ENCODE assay signal across 8 mouse cellular contexts in the genomic region with DNA sequence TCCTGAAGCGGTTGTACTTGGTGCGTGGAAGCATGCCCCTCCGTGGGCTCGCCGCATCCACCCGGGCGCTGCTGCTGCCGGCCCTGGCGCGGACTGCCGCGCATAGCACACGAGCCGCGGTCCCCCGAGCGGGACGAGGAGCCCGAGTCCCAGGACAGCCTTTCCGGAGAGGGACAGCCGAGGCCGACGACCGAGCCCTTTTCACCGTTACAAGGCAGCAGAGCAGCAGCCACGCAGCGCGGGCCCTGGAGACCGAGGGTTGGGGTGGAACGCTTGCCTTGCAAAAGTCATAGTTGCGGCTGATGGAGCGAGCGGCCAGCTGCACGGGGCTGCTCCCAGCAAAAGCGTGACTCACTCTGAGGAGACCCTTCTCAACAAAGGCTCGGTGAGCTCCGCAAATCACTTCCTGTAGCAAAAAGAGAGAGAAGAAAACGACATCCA. TPM values are rescaled to one million over a fixed set of nuclear protein-coding genes. Genes with fewer than 3 reads are reported as not detected.
DNase-seq lines count a peak whose midpoint lies in the region; ATAC-seq lines count a peak whose summit lies in the region.

No protein-coding gene starts in this region.

- H3K4me3 ChIP-seq in limb, embryonic 11.5 days (ENCODE audit: low read depth, low read length), result peak overlapping the region; percentile 41
- peak overlapping the region; percentile 62 for H3K4me3 ChIP-seq in neural tube, embryonic 15.5 days (replicated peaks)

- ATAC-seq in limb, embryonic 11.5 days (ENCODE audit: insufficient number of reproducible peaks, low FRiP score, low TSS enrichment, low read depth), result no peak
- no peak for ATAC-seq in neural tube, embryonic 15.5 days (ENCODE audit: low FRiP score)

- intact Hi-C loops in gastrocnemius, postnatal 14 days (cut with DNase I; ENCODE audit: low total_unique reads), result no loop called here
- intact Hi-C loops in heart, postnatal 14 days (cut with DNase I), result loop anchor here (5.0 kb wide), 1 partner anchor 50 kb away; no protein-coding TSS in a partner anchor

- H3K9ac ChIP-seq in limb, embryonic 11.5 days (ENCODE audit: low read length), result peak overlapping the region; percentile 43
- peak overlapping the region; percentile 67 for H3K9ac ChIP-seq in neural tube, embryonic 15.5 days (replicated peaks)

- peaks cover 6% of the 10 kb centered on the region; the same call in 1 of the 2 replicates for H3K4me1 ChIP-seq in limb, embryonic 11.5 days (ENCODE audit: control insufficient read depth, insufficient read depth, low read length)
- peaks cover 39% of the 10 kb centered on the region for H3K4me1 ChIP-seq in neural tube, embryonic 15.5 days

- peak overlapping the region; percentile 59 for H3K4me2 ChIP-seq in limb, embryonic 11.5 days (ENCODE audit: low read depth, severe bottlenecking)
- peak overlapping the region; percentile 98 for H3K4me2 ChIP-seq in neural tube, embryonic 15.5 days

- under 1% methylated on average over 38 of the region's 38 CpGs for WGBS in limb, embryonic 11.5 days
- WGBS in neural tube, embryonic 15.5 days, result under 1% methylated on average over 38 of the region's 38 CpGs

- H3K27ac ChIP-seq in limb, embryonic 11.5 days (replicated peaks; ENCODE audit: low read depth, low read length), result no peak overlapping the region
- peak overlapping the region; percentile 45 for H3K27ac ChIP-seq in neural tube, embryonic 15.5 days (replicated peaks)

- peaks cover 56% of the 10 kb centered on the region for H3K27me3 ChIP-seq in limb, embryonic 11.5 days (ENCODE audit: control insufficient read depth, insufficient read depth, low read length)
- H3K27me3 ChIP-seq in neural tube, embryonic 15.5 days (replicated peaks), result peaks cover 28% of the 10 kb centered on the region

- H3K36me3 ChIP-seq in limb, embryonic 11.5 days (ENCODE audit: control insufficient read depth, insufficient read depth, low read length), result no peaks in the 10 kb centered on the region
- no peaks in the 10 kb centered on the region for H3K36me3 ChIP-seq in neural tube, embryonic 15.5 days

- peak; percentile 28 for DNase-seq in gastrocnemius, postnatal 14 days
- no peak for DNase-seq in gastrocnemius, adult 18-20 months (ENCODE audit: low spot score)
- peak; percentile 24 for DNase-seq in MN1 (ENCODE audit: low spot score)
- peak; percentile 60 for DNase-seq in embryo, embryonic 9.5 days (ENCODE audit: extremely low spot score)
- peak; percentile 36 to 43 for DNase-seq in heart, postnatal 14 days
- DNase-seq in limb, embryonic 11.5 days (ENCODE audit: low spot score), result peak; percentile 73
- no peak for DNase-seq in spleen, postnatal 4 days (ENCODE audit: low spot score in 2 of 2)

- H3K9me3 ChIP-seq in limb, embryonic 11.5 days (ENCODE audit: control insufficient read depth, low read length), result no peaks in the 10 kb centered on the region; the same call in 1 of the 2 replicates
- H3K9me3 ChIP-seq in neural tube, embryonic 15.5 days (replicated peaks), result no peaks in the 10 kb centered on the region

RNA-seq across cellular contexts. Expression of a gene that starts 1.8 kb away (rescaled TPM):
- 1 to 10 TPM; 1.4 to 2.2 TPM for total RNA-seq in gastrocnemius, postnatal 14 days (2021)
- total RNA-seq in gastrocnemius, adult 18-20 months (2021), result 1 to 10 TPM in 1 of 2 experiments, under 1 TPM in 1; 0.59 to 1.0 TPM
- total RNA-seq in heart, postnatal 14 days (2021), result 1 to 10 TPM; 2.6 to 3.0 TPM
- polyA plus RNA-seq in limb, embryonic 11.5 days (2014; fragmentation: Nextera tagmentation; extraction: Ambion mirVana), result 0.32 and 0.50 TPM in 2 replicates
- 7.0 and 7.5 TPM in 2 replicates for polyA plus RNA-seq in neural tube, embryonic 15.5 days (2015; fragmentation: Nextera tagmentation; extraction: Ambion mirVana)

Comparison
In these comparisons a context has a peak if more than half of its experiments do, and no peak if none do; other contexts are left out.
1. DNase-seq: peak in gastrocnemius, postnatal 14 days (single experiment), MN1 (single experiment), embryo, embryonic 9.5 days (single experiment), heart, postnatal 14 days (2 of 2) and limb, embryonic 11.5 days (single experiment); none in gastrocnemius, adult 18-20 months (single experiment) and spleen, postnatal 4 days (0 of 2).